Mouse (Mus musculus) kidney, adult 2 months (tissue): ENCODE measurements around the gene Bad. TPM values are rescaled to one million over a fixed set of nuclear protein-coding genes. Genes with fewer than 3 reads are reported as not detected.
A peak's percentile ranks its signal among the peaks of the same experiment; 100 is the strongest.

ENCODE experiments used
- DNase-seq: peaks from one replicate; pipeline ENCODE4 v3.0.0; 2021
- H3K27ac ChIP-seq: fragments of 200-500 bp; 2 replicates; pipeline ENCODE4 v1.5.1; 2012; ENCODE audit warnings: low read depth, low read length, control low read depth, inconsistent platforms; ENCODE audit not compliant: insufficient read depth
- H3K27me3 ChIP-seq: fragments of 200-500 bp; replicated peaks from 2 replicates; pipeline ENCODE4 v1.6.1; 2012; ENCODE audit warnings: mild to moderate bottlenecking, moderate library complexity, low read length, inconsistent platforms; ENCODE audit not compliant: control insufficient read depth, insufficient read depth
- H3K36me3 ChIP-seq: fragments of 200-500 bp; 2 replicates; pipeline ENCODE4 v1.6.1; 2012; ENCODE audit warnings: mild to moderate bottlenecking, moderate library complexity, low read length, inconsistent platforms; ENCODE audit not compliant: control insufficient read depth, insufficient read depth
- H3K4me1 ChIP-seq: fragments of 200-500 bp; 2 replicates; pipeline ENCODE4 v1.6.1; 2011; ENCODE audit warnings: low read length; ENCODE audit not compliant: control insufficient read depth, insufficient read depth
- H3K4me3 ChIP-seq: fragments of 200-500 bp; 2 replicates; pipeline ENCODE4 v1.5.1; 2011; ENCODE audit warnings: mild to moderate bottlenecking, low read depth, low read length, control low read depth; ENCODE audit not compliant: insufficient read depth
- CTCF ChIP-seq: fragments of 200-500 bp; conservative IDR thresholded peaks from 2 replicates; pipeline ENCODE4 v1.5.1; 2011; ENCODE audit warnings: low read depth, mild to moderate bottlenecking, control low read depth, low read length, moderate library complexity, mixed read lengths; ENCODE audit not compliant: insufficient read depth, insufficient read length
- POLR2A ChIP-seq: fragments of 200-500 bp; IDR thresholded peaks from one replicate; pipeline ENCODE4 v1.6.1; 2011; ENCODE audit warnings: low read depth, low read length, control low read depth
- WGBS: fragments of 180-500 bp; shearing (Covaris S2); methylation state at CpG from one replicate; pipeline ENCODE4 v1.1.7; 2018; 5-methylcytosine and 5-hydroxymethylcytosine counted together
- polyA plus RNA-seq: library from polyadenylated mRNA; depleted of rRNA; stranded (reverse); fragments of >200 nt; gene quantifications from 2 replicates; pipeline ENCODE4 v1.2.3, GENCODE M21; 2012

Bad gene
- polyA plus RNA-seq, 1 experiment: 75.4 TPM

DNA sequence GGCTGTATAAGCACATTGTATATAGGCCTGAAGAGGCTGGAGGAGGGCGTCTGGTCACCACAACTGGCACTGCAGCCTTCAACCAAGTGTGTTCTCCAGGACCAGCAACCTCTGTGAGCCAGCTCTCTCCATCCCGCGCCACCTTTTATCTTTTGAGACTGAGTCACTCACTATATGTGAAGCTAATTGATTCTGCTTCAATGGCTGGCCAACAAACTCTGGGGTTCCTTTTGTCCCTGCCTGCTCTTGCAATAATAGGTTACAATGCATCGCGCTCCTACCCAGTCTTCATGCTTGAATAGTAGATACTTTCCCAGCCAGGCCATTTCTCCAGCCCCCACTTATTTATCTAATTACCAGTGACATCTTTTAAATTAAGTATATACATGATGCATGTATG lies 42.0 kb downstream of the Bad start:
- H3K4me1 ChIP-seq: peaks cover 13% of the 10 kb centered on the region; the same call in 1 of the 2 replicates
- H3K27ac ChIP-seq: no peak overlapping the region
- DNase-seq: no peak
- TF ChIP-seq POLR2A (no peak), CTCF (no peak)
- H3K36me3 ChIP-seq: no peaks in the 10 kb centered on the region
- 96% methylated on average over 5 of the region's 5 CpGs for WGBS
- H3K4me3 ChIP-seq: no peak overlapping the region
- no peaks in the 10 kb centered on the region for H3K27me3 ChIP-seq

DNA sequence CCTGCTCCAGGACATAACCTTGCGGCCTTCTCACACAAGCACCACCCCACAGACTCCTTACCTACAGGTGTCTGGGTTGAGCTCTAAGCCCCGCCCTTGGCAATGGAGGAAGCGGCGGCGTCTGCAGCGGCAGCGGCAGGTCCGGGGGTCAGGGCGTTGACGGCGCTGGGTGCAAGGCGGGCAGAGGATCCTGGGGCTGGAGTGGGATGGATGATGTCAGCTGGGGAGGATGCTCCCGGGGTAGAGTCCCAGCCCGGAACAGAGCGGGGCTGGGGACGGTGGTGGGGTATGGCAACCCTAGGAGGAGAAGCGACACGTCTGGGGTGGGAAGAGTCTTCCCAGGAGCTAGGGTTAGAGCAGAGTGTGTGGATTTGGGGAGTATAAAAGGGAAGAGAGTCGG lies 43.6 kb downstream of the Bad start:
- no peak for DNase-seq
- WGBS: 86% methylated on average over 19 of the region's 19 CpGs

DNA sequence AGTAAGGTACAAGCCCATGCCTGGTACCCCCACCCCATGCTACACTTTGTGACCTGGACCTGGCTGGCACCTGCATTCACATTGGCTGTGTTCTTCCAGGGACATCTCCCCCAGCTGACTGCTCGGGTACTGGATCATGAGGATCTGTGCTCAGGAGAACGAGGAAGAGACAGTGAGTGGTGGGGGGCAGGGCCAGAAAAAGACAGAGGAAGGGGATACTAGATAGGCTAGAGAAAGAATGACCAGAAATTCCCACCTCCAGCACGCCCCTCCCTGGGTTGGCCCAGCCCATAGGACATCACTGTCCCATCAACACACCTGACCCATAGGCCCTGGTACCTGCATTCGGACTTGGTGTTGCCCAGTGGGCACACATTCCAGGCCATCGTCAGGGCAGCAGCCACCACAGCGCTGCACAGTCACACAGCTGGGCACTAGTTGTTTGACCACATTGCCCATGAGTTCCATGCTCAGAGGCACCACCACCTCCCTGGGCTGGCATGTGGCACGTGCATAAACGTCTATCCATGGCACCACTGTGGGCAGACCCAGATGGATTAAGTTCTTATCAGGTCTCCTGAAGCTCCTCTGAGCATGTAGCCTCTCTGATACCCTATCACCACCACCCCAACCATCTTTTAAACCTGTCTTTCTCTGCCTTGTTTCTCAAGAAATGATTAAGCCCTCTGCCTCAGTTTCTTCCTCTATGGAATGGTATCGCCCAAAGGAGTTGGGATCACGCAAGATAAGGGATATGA lies 44.5 kb downstream of the Bad start:
- peak overlapping the region; percentile 72 for H3K4me3 ChIP-seq
- no peak for TF ChIP-seq POLR2A
- no peak for TF ChIP-seq CTCF
- peaks cover 6% of the 10 kb centered on the region; the same call in 1 of the 2 replicates for H3K4me1 ChIP-seq
- H3K27me3 ChIP-seq: no peaks in the 10 kb centered on the region
- WGBS: 71% methylated on average over 10 of the region's 10 CpGs
- no peaks in the 10 kb centered on the region for H3K36me3 ChIP-seq
- H3K27ac ChIP-seq: 0 out of 2 replicates have a peak overlapping the region, but pooled peaks have one; percentile 66
- no peak for DNase-seq

More for the DNA sequence above, 43.6 kb downstream of the Bad start:
- H3K4me1 ChIP-seq: peaks cover 6% of the 10 kb centered on the region; the same call in 1 of the 2 replicates
- no peak overlapping the region for H3K4me3 ChIP-seq
- H3K27ac ChIP-seq: no peak overlapping the region
- no peaks in the 10 kb centered on the region for H3K27me3 ChIP-seq
- TF ChIP-seq CTCF: no peak
- TF ChIP-seq POLR2A: no peak
- H3K36me3 ChIP-seq: no peaks in the 10 kb centered on the region

DNA sequence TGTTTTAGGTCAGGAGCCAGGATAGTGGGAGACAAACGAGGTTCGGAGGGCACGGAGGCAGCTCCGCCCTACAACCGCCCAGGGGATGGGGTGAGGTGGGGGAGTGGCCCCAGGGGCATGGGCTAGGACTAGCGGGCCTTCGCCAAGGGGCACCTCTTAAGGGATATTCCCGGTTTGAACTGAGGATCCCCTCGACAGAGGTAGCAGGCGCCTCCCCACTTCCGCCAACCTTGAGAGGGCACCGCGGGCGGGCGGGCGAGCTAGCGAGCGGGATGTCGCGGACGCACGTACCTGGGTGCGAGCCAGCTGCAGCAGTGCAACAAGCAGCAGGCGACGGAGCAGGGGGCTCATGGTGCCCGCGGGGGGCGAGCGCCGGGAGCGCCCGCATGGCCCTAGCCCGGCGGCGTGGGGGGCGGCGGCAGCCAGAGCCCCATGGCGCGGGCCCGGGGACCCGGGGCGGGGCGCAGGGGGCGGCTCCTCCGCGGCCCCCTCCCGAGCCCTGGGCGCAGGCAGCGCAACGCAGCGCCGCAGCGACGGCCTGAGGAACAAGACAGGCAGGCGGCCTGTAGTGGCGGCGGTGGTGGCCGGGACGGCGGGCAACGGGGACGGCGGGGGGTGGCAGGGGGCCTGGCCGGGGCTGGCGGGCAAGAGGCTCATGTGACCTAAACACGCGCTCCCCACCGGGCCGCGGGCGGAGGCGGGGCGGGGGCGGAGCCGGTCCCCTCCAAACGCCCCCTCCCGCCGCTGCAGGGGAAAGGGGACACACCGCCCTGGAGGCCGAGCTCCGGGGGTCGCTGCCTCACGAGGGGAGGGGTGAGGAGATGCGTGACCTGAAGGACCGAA lies 45.6 kb downstream of the Bad start, which contains the start of gene Vegfb:
TSS of gene Vegfb (minus strand) at position 591 of the 843 bp plus-strand sequence.
- 1% methylated on average over 82 of the region's 85 CpGs for WGBS
- peak; percentile 76 for DNase-seq
- no peak for TF ChIP-seq POLR2A
- TF ChIP-seq CTCF: no peak
- peaks cover 7% of the 10 kb centered on the region; the same call in 1 of the 2 replicates for H3K4me1 ChIP-seq
- H3K36me3 ChIP-seq: no peaks in the 10 kb centered on the region
- H3K27me3 ChIP-seq: no peaks in the 10 kb centered on the region
- peak within 1 kb of the TSS; percentile 66 for H3K27ac ChIP-seq
- H3K4me3 ChIP-seq: peak within 1 kb of the TSS; percentile 72

DNA sequence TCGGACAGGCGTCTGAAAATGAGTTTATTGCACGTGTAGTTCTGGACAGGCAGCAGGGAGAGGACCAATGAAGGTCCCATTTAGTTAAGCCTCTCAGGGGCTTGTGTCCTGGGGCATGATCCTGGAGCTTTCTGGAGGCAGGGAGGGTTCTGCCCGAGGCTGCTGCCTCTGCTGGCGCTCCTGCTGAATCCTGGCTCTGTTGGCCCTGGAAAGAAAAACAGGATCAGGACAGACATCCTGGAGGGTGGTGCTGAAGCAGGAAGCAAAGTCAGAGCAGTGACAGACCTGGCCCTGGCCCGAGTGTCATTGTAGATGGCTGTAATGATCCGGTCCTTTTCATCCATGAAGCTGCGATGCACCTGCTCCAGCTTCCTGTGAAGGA lies 46.2 kb downstream of the Bad start:
- Histone ChIP-seq H3K36me3 (no peaks in the 10 kb centered on the region), H3K4me3 (peak overlapping the region; percentile 72), H3K27ac (peak overlapping the region; percentile 57; the same call in 1 of the 2 replicates), H3K27me3 (no peaks in the 10 kb centered on the region), H3K4me1 (peaks cover 7% of the 10 kb centered on the region; the same call in 1 of the 2 replicates)
- no peak for DNase-seq
- TF ChIP-seq CTCF: no peak
- TF ChIP-seq POLR2A: no peak
- WGBS: 2% methylated on average over 8 of the region's 8 CpGs

DNA sequence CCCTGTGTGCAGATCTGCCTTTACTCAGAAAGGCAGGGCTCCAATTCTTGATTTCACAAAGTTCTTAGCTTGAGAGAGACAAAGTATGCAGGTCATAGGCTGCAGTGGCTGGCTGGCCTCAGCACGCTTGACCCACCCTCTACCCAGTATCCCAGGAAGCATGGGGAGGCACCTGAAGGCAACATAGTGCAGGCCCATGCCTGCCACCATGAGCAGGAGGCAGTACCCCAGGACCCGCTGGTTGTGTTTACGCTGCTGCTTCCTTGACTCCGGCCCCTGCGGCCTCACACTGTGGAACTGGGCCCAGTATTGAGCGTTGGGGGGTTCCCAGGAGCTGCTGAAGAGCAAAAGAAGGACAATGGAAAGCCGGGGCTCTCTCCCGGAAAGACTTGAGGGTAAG lies 47.6 kb downstream of the Bad start:
- Histone ChIP-seq H3K27me3 (no peaks in the 10 kb centered on the region), H3K4me3 (no peak overlapping the region), H3K36me3 (no peaks in the 10 kb centered on the region), H3K27ac (no peak overlapping the region), H3K4me1 (peaks cover 7% of the 10 kb centered on the region; the same call in 1 of the 2 replicates)
- no peak for TF ChIP-seq CTCF
- TF ChIP-seq POLR2A: no peak
- 92% methylated on average over 8 of the region's 8 CpGs for WGBS
- DNase-seq: no peak
